Mouse (Mus musculus) heart, postnatal 0 days (tissue): ENCODE measurements around the gene Prtg.

Source experiments
- CTCF ChIP-seq: IDR thresholded peaks from 2 replicates; pipeline ENCODE4 v1.5.1; 2016; ENCODE audit warnings: antibody characterized with exemption, control low read depth, low read depth
- EP300 ChIP-seq: IDR thresholded peaks from 2 replicates; pipeline ENCODE4 v1.6.1; 2016; ENCODE audit warnings: antibody characterized with exemption, low read depth

DNA sequence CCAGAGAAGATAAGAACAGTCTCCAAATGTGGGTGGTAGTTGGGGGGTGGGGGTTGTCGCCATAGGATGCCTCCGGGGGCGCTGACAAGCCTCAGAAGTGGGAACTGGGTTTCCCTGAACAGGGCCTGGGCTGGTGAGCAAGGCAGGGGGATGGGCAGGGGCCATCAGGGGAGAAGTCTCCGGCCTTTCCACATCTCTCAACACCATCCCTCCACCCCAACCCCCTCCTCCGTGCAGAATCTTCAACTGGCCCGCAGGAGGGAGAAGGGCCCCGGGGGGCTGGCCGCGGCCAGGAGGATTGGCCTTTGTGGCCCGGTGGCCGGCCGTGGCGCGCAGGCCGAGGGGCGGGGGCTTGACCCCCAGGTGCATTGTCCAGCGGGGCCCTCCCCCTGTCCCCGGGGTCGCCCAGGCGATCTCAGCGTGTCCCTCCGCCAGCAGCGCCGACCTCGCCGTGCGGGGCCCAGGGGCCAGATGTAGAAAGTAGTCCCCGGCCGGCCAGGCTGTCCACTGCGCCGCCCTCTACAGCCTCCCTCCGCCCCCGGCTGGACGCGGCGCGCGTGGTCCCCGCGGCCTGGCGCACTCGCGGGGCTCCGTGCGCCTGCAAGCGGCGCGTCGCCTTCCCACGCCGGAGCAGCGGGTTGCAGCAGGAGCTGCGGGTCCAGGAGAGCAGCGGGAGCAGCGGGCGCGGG lies at the start of gene Prtg:
- TF ChIP-seq CTCF (no peak), EP300 (no peak)
